Mouse (Mus musculus) ES-E14 (cell line): ENCODE results near the gene 2310039H08Rik.

Experiments used
- CHD2 ChIP-seq: IDR thresholded peaks from 2 replicates; pipeline ENCODE4 v1.6.1; 2014; ENCODE audit warnings: mild to moderate bottlenecking, low read depth, low read length, inconsistent platforms
- HCFC1 ChIP-seq: IDR thresholded peaks from 2 replicates; pipeline ENCODE4 v1.6.1; 2012; ENCODE audit warnings: low read length, inconsistent platforms, borderline replicate concordance; ENCODE audit not compliant: insufficient read depth

DNA sequence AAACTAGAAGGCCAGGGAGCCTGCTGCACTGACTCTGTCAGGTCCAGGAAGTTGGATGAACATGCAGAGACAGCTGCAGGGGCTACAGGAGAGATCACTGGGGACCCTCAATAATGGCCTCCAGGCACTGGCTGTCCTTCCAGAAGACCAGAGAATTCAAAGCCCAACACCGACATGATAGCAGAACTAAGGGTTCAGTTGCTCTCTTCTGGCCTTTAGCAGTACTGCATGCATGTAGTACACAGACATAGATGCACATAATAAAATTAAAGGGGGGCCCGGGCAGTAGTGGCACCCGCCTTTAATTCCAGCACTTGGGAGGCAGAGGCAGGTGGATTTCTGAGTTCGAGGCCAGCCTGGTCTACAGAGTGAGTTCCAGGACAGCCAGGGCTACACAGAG lies 1.4 kb upstream of the 2310039H08Rik start:
- TF ChIP-seq CHD2 (no peak), HCFC1 (no peak)
